Mouse (Mus musculus) megakaryocyte, embryonic 14.5 days (primary cell): ENCODE measurements around the gene Rsph14. TPM values are rescaled to one million over a fixed set of nuclear protein-coding genes. Genes with fewer than 3 reads are reported as not detected.
A peak's percentile ranks its signal among the peaks of the same experiment; 100 is the strongest.

Experiments used
- H3K27me3 ChIP-seq: replicated peaks from 2 replicates; pipeline ENCODE3; 2012; ENCODE audit warnings: inconsistent platforms
- H3K36me3 ChIP-seq: replicated peaks from 2 replicates; pipeline ENCODE3; 2012; ENCODE audit warnings: low read length, inconsistent platforms, mixed read lengths
- H3K4me1 ChIP-seq: 2 replicates; pipeline ENCODE4 v1.6.1; 2012; ENCODE audit warnings: inconsistent platforms
- H3K4me3 ChIP-seq: replicated peaks from 2 replicates; pipeline ENCODE3; 2012; ENCODE audit warnings: moderate library complexity, mild to moderate bottlenecking, inconsistent platforms
- H3K9me3 ChIP-seq: 2 replicates; pipeline ENCODE4 v1.6.1; 2012; ENCODE audit warnings: inconsistent platforms
- FLI1 ChIP-seq: IDR thresholded peaks from 2 replicates; pipeline ENCODE4 v1.6.1; 2012; ENCODE audit warnings: low read length, inconsistent platforms, mixed read lengths
- GATA1 ChIP-seq: IDR thresholded peaks from 3 replicates; pipeline ENCODE4 v1.6.1; 2012; ENCODE audit warnings: mixed read lengths, low read length, inconsistent platforms, borderline replicate concordance
- polyA plus RNA-seq: library from polyadenylated mRNA; stranded (reverse); fragments of >175 nt; gene quantifications from 2 replicates; pipeline ENCODE4 v1.2.3, GENCODE M21; 2012; ENCODE audit warnings: low replicate concordance; ENCODE audit not compliant: insufficient read depth

Rsph14 gene
- polyA plus RNA-seq, 1 experiment, result not detected

DNA sequence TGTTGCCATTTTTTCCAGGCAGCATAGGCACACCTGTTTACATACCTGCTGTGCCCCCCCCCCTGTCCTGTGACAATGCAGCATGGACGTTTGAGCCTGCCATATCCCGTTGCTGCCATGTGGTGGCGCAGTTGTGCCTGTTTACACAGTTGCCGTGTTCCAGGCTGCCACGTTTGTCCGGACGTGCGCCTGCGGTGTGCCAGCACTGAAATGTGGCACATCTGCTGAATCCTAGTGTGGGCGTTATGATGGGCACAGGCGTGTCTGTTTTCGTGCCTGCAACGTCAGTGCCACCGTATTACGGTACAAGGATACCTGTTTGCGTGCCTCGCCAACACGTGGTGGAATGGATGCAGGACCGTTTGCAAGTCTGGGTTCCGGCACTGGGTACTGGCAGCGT lies 107.1 kb downstream of the Rsph14 start:
- peaks cover 9% of the 10 kb centered on the region; the same call in 1 of the 2 replicates for H3K9me3 ChIP-seq
- peak overlapping the region; percentile 87 for H3K4me3 ChIP-seq
- peaks cover 62% of the 10 kb centered on the region for H3K27me3 ChIP-seq
- peaks cover 76% of the 10 kb centered on the region for H3K4me1 ChIP-seq
- no peaks in the 10 kb centered on the region for H3K36me3 ChIP-seq
- TF ChIP-seq FLI1 (no peak), GATA1 (no peak)

DNA sequence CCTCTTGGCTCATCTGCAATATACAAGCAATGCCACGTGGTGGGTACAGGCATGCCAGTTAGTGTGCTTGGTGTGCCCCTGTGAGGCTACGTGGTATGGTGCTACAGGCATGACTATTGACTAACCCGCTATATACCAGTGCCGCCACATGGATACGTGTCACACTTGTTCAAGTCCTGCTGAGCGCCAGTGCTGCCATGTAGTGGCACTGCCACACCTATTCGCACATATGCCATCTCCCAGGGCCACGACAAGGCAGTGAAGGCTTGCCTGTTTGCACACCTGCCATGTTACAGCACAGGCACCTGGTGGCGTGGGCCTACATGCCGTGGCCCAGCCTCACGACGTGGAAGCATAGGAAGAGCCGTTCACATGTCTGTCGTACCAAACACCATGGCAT lies 108.1 kb downstream of the Rsph14 start:
- H3K9me3 ChIP-seq, result peaks cover 9% of the 10 kb centered on the region; the same call in 1 of the 2 replicates
- H3K4me3 ChIP-seq, result peak overlapping the region; percentile 33
- H3K27me3 ChIP-seq, result peaks cover 57% of the 10 kb centered on the region
- TF ChIP-seq GATA1 (no peak), FLI1 (no peak)
- peaks cover 70% of the 10 kb centered on the region for H3K4me1 ChIP-seq
- no peaks in the 10 kb centered on the region for H3K36me3 ChIP-seq

DNA sequence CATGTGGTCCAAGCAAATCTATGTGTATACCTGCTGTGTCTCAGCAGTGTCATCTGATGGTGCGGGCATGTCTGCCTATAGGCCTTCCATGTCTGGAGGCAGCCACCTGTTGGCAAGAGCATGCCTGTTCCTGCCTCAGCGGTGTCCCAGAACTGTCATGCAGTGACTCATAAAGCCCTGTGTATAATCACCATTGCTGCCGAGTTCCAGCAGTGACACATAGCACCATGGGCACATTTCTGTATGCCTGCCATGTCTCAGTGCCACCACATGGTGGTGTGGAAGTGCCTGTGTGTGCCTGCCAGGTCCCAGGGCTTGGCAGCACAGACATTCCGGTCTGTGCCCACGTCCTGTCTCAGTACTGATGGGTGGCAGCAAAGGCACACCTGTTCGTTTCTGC lies 109.6 kb downstream of the Rsph14 start:
- H3K36me3 ChIP-seq, result no peaks in the 10 kb centered on the region
- 0 out of 2 replicates have a peak, but pooled peaks cover 5% of the 10 kb centered on the region for H3K9me3 ChIP-seq

DNA sequence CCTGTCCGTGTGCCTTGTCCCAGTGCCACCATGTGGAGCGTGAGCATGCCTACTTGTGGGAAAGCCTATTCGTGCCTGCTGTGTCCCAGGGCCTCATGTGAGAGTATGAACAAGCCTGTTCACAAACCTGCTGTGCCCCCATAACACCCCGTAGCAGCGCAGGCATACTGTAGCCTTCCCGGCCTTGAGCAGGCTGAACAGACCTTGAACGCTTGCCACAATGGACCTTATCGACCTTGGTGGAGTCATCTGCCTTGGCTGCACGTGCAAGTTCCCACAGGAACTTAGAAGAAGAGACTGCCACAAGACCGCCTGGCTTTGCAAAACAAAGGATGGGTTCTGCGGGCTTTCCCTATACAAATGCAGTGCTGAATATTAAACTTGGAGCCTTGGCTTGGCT lies 110.8 kb downstream of the Rsph14 start:
- Histone ChIP-seq H3K4me3 (no peak overlapping the region), H3K27me3 (peaks cover 45% of the 10 kb centered on the region), H3K36me3 (no peaks in the 10 kb centered on the region), H3K4me1 (peaks cover 52% of the 10 kb centered on the region), H3K9me3 (0 out of 2 replicates have a peak, but pooled peaks cover 2% of the 10 kb centered on the region)
- no peak for TF ChIP-seq GATA1
- TF ChIP-seq FLI1, result no peak

More for the DNA sequence above, 109.6 kb downstream of the Rsph14 start:
- H3K4me1 ChIP-seq, result peaks cover 55% of the 10 kb centered on the region
- no peak for TF ChIP-seq GATA1
- no peak for TF ChIP-seq FLI1
- H3K4me3 ChIP-seq, result peak overlapping the region; percentile 66
- peaks cover 45% of the 10 kb centered on the region for H3K27me3 ChIP-seq

DNA sequence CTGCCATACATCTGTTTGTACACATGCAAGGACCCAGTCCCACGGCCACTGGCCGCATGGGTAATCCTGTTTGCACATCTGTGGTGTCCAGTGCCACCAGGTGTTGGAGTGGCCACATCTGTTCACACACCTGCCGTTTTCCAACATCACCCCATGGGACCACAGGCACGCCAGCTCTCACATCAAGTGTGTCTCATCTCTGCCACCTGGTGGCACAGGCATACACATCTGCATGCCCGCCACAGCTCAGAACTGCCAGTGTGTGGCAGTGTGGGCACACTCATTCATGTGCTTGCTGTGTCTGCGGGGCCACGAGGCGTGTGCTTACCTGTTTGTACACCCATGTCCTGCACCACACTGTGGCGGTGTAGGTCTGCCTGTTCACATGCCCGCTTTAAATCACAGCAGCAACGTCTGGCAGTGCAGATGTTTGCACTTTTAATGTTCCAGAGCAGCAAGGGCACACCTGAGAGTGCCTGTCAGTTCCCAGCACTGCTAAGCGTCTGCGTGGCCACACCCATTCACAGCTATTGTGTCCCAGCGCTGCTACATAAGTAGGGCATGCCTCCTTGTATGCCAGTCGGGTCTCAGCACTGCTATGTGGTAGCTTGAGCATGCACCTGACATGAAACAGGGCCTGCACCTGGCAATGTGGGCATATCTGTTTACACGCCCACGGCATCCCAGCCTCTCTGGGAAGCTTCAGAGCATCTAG lies 111.4 kb downstream of the Rsph14 start:
- Histone ChIP-seq H3K4me3 (peak overlapping the region; percentile 66), H3K36me3 (no peaks in the 10 kb centered on the region), H3K27me3 (peaks cover 39% of the 10 kb centered on the region), H3K9me3 (no peaks in the 10 kb centered on the region), H3K4me1 (peaks cover 46% of the 10 kb centered on the region)
- TF ChIP-seq FLI1, result no peak
- no peak for TF ChIP-seq GATA1

DNA sequence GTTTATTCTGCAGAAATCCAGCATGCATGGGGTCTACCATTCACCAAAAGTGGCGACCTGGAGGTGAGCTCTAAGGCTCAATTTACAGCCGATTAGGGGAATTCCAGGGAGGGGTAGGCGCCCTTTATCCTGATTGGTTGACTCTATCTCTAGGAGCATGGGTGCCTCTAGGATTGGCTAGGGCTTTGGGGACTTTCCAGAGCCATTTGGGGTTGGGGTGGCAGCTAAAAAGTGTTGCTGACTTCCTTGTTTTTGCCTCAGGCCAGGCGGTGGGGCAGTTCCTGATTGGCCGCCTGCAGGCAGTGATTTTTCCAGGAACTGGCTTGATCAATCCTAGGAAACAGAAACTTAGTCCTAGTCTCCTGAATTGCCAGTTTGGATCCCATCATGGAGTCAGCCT lies 113.1 kb downstream of the Rsph14 start:
- Histone ChIP-seq H3K36me3 (no peaks in the 10 kb centered on the region), H3K27me3 (peaks cover 25% of the 10 kb centered on the region), H3K9me3 (no peaks in the 10 kb centered on the region), H3K4me1 (peaks cover 32% of the 10 kb centered on the region), H3K4me3 (no peak overlapping the region)
- TF ChIP-seq GATA1, result no peak
- TF ChIP-seq FLI1, result no peak

DNA sequence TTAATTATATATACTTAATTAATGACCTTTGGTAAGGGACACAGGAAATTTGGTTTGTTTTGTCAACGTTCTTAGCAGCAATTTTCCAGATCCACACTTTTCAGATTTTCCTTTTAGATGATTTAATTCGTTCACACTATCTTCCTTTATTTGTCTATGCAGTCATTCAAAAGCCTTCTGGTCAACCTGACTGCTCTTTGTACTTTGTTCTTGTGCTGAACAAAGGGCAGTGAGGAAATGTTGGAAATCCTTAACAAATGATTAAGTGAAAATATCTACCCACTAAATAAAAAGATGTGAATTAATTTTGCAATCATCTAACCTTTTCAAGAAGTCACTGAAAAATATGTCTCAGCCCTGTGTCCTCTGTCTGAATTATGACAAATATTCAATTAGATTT lies 124.0 kb downstream of the Rsph14 start:
- Histone ChIP-seq H3K27me3 (no peaks in the 10 kb centered on the region), H3K36me3 (no peaks in the 10 kb centered on the region), H3K4me1 (no peaks in the 10 kb centered on the region), H3K4me3 (no peak overlapping the region), H3K9me3 (no peaks in the 10 kb centered on the region)
- no peak for TF ChIP-seq FLI1
- no peak for TF ChIP-seq GATA1

Other genes with a start within 250 kb of the Rsph14 start
- gene Gnaz, start 65.4 kb downstream of the Rsph14 start, polyA plus RNA-seq, result 224 and 350 TPM in 2 replicates
- 0.85 and 5.4 TPM in 2 replicates for gene Rab36, start 4.5 kb upstream of the Rsph14 start, polyA plus RNA-seq
- gene Bcr, start 28.0 kb upstream of the Rsph14 start, polyA plus RNA-seq, result 20.8 and 30.9 TPM in 2 replicates
- gene Specc1l, start 179.5 kb upstream of the Rsph14 start, polyA plus RNA-seq, result 1.5 and 2.5 TPM in 2 replicates